Mouse (Mus musculus): ENCODE results near the gene Asb8. TPM values are rescaled to one million over a fixed set of nuclear protein-coding genes. Genes with fewer than 3 reads are reported as not detected.

Gene Asb8
- polyA plus RNA-seq, 1 experiment from 2014 or later: 60.5 TPM

- H3K36me3 ChIP-seq (ENCODE audit: control insufficient read depth, insufficient read depth, low read length): peaks cover 91% of the 10 kb centered on the region
- 95% methylated on average over 13 of the region's 13 CpGs for WGBS
- ATAC-seq (no peak), DNase-seq (ENCODE audit: low spot score) (no peak)
- no peaks in the 10 kb centered on the region for H3K9me3 ChIP-seq (replicated peaks; ENCODE audit: control insufficient read depth, low read length)
- H3K4me1 ChIP-seq (ENCODE audit: control insufficient read depth, insufficient read depth, low read length): no peaks in the 10 kb centered on the region
- no peak overlapping the region for H3K27ac ChIP-seq (ENCODE audit: low read depth, low read length)
- H3K4me3 ChIP-seq (ENCODE audit: low read depth, low read length): no peak overlapping the region
- H3K27me3 ChIP-seq (replicated peaks; ENCODE audit: control insufficient read depth, insufficient read depth, low read length): no peaks in the 10 kb centered on the region
- no peak overlapping the region for H3K4me2 ChIP-seq (ENCODE audit: low read length)
- no peak overlapping the region for H3K9ac ChIP-seq (ENCODE audit: low read length)
Measured at GRCm38 (mm10) chr15:98135671-98136070, 29.8 kb downstream of the Asb8 start.

- no peak overlapping the region for H3K27ac ChIP-seq (ENCODE audit: low read depth, low read length)
- 73% methylated on average over 3 of the region's 3 CpGs for WGBS
- H3K4me2 ChIP-seq (ENCODE audit: low read length): no peak overlapping the region
- DNase-seq (ENCODE audit: low spot score): no peak
- no peaks in the 10 kb centered on the region for H3K4me1 ChIP-seq (ENCODE audit: control insufficient read depth, insufficient read depth, low read length)
- H3K36me3 ChIP-seq (ENCODE audit: control insufficient read depth, insufficient read depth, low read length): peaks cover 92% of the 10 kb centered on the region
- H3K27me3 ChIP-seq (replicated peaks; ENCODE audit: control insufficient read depth, insufficient read depth, low read length): no peaks in the 10 kb centered on the region
- ATAC-seq: no peak
- H3K9ac ChIP-seq (ENCODE audit: low read length): no peak overlapping the region
- H3K4me3 ChIP-seq (ENCODE audit: low read depth, low read length): no peak overlapping the region
- no peaks in the 10 kb centered on the region for H3K9me3 ChIP-seq (replicated peaks; ENCODE audit: control insufficient read depth, low read length)
Measured at GRCm38 (mm10) chr15:98134666-98135065, 30.8 kb downstream of the Asb8 start.

GRCm38 (mm10) chr15:98134034-98134433, 31.4 kb downstream of the Asb8 start:
- WGBS: 91% methylated on average over 4 of the region's 4 CpGs
- ATAC-seq: no peak
- H3K36me3 ChIP-seq (ENCODE audit: control insufficient read depth, insufficient read depth, low read length): peaks cover 92% of the 10 kb centered on the region
- no peak overlapping the region for H3K4me3 ChIP-seq (ENCODE audit: low read depth, low read length)
- no peak overlapping the region for H3K4me2 ChIP-seq (ENCODE audit: low read length)
- H3K27me3 ChIP-seq (replicated peaks; ENCODE audit: control insufficient read depth, insufficient read depth, low read length): no peaks in the 10 kb centered on the region
- H3K4me1 ChIP-seq (ENCODE audit: control insufficient read depth, insufficient read depth, low read length): no peaks in the 10 kb centered on the region
- DNase-seq (ENCODE audit: low spot score): no peak
- no peak overlapping the region for H3K27ac ChIP-seq (ENCODE audit: low read depth, low read length)
- H3K9me3 ChIP-seq (replicated peaks; ENCODE audit: control insufficient read depth, low read length): no peaks in the 10 kb centered on the region
- H3K9ac ChIP-seq (ENCODE audit: low read length): no peak overlapping the region

- 95% methylated on average over 3 of the region's 3 CpGs for WGBS
- peaks cover 92% of the 10 kb centered on the region for H3K36me3 ChIP-seq (ENCODE audit: control insufficient read depth, insufficient read depth, low read length)
- H3K4me3 ChIP-seq (ENCODE audit: low read depth, low read length): no peak overlapping the region
Measured at GRCm38 (mm10) chr15:98133471-98133870, 32.0 kb downstream of the Asb8 start.

GRCm38 (mm10) chr15:98131942-98132655, 33.3 kb downstream of the Asb8 start:
- H3K9me3 ChIP-seq (replicated peaks; ENCODE audit: control insufficient read depth, low read length): no peaks in the 10 kb centered on the region
- WGBS: 92% methylated on average over 15 of the region's 15 CpGs
- no peak overlapping the region for H3K4me3 ChIP-seq (ENCODE audit: low read depth, low read length)
- H3K27ac ChIP-seq (ENCODE audit: low read depth, low read length): no peak overlapping the region
- no peak overlapping the region for H3K9ac ChIP-seq (ENCODE audit: low read length)
- peaks cover 94% of the 10 kb centered on the region for H3K36me3 ChIP-seq (ENCODE audit: control insufficient read depth, insufficient read depth, low read length)
- H3K4me1 ChIP-seq (ENCODE audit: control insufficient read depth, insufficient read depth, low read length): no peaks in the 10 kb centered on the region
- no peak for DNase-seq (ENCODE audit: low spot score)
- no peaks in the 10 kb centered on the region for H3K27me3 ChIP-seq (replicated peaks; ENCODE audit: control insufficient read depth, insufficient read depth, low read length)
- H3K4me2 ChIP-seq (ENCODE audit: low read length): no peak overlapping the region
- ATAC-seq: no peak

More at GRCm38 (mm10) chr15:98133471-98133870, 32.0 kb downstream of the Asb8 start:
- Histone ChIP-seq H3K27ac (ENCODE audit: low read depth, low read length) (no peak overlapping the region), H3K9me3 (replicated peaks; ENCODE audit: control insufficient read depth, low read length) (no peaks in the 10 kb centered on the region), H3K9ac (ENCODE audit: low read length) (no peak overlapping the region), H3K27me3 (replicated peaks; ENCODE audit: control insufficient read depth, insufficient read depth, low read length) (no peaks in the 10 kb centered on the region), H3K4me2 (ENCODE audit: low read length) (no peak overlapping the region), H3K4me1 (ENCODE audit: control insufficient read depth, insufficient read depth, low read length) (no peaks in the 10 kb centered on the region)
- ATAC-seq (no peak), DNase-seq (ENCODE audit: low spot score) (no peak)

- no peaks in the 10 kb centered on the region for H3K4me1 ChIP-seq (ENCODE audit: control insufficient read depth, insufficient read depth, low read length)
Measured at GRCm38 (mm10) chr15:98131451-98131850, 34.0 kb downstream of the Asb8 start.

GRCm38 (mm10) chr15:98131001-98131400, 34.4 kb downstream of the Asb8 start:
- ATAC-seq (no peak), DNase-seq (ENCODE audit: low spot score) (no peak)
- Histone ChIP-seq H3K4me1 (ENCODE audit: control insufficient read depth, insufficient read depth, low read length) (no peaks in the 10 kb centered on the region), H3K4me3 (ENCODE audit: low read depth, low read length) (no peak overlapping the region), H3K27ac (ENCODE audit: low read depth, low read length) (no peak overlapping the region), H3K36me3 (ENCODE audit: control insufficient read depth, insufficient read depth, low read length) (peaks cover 94% of the 10 kb centered on the region), H3K9ac (ENCODE audit: low read length) (no peak overlapping the region), H3K9me3 (replicated peaks; ENCODE audit: control insufficient read depth, low read length) (no peaks in the 10 kb centered on the region), H3K27me3 (replicated peaks; ENCODE audit: control insufficient read depth, insufficient read depth, low read length) (no peaks in the 10 kb centered on the region), H3K4me2 (ENCODE audit: low read length) (no peak overlapping the region)
- 96% methylated on average over 4 of the region's 4 CpGs for WGBS

More at GRCm38 (mm10) chr15:98131451-98131850, 34.0 kb downstream of the Asb8 start:
- ATAC-seq (no peak), DNase-seq (ENCODE audit: low spot score) (no peak)
- H3K36me3 ChIP-seq (ENCODE audit: control insufficient read depth, insufficient read depth, low read length): peaks cover 94% of the 10 kb centered on the region
- no peaks in the 10 kb centered on the region for H3K9me3 ChIP-seq (replicated peaks; ENCODE audit: control insufficient read depth, low read length)
- H3K4me2 ChIP-seq (ENCODE audit: low read length): no peak overlapping the region
- WGBS: 86% methylated on average over 7 of the region's 7 CpGs
- H3K9ac ChIP-seq (ENCODE audit: low read length): no peak overlapping the region
- H3K27me3 ChIP-seq (replicated peaks; ENCODE audit: control insufficient read depth, insufficient read depth, low read length): no peaks in the 10 kb centered on the region
- no peak overlapping the region for H3K27ac ChIP-seq (ENCODE audit: low read depth, low read length)
- no peak overlapping the region for H3K4me3 ChIP-seq (ENCODE audit: low read depth, low read length)

GRCm38 (mm10) chr15:98120831-98121230, 44.6 kb downstream of the Asb8 start:
- Histone ChIP-seq H3K4me2 (ENCODE audit: low read length) (no peak overlapping the region), H3K27ac (ENCODE audit: low read depth, low read length) (no peak overlapping the region), H3K4me1 (ENCODE audit: control insufficient read depth, insufficient read depth, low read length) (no peaks in the 10 kb centered on the region), H3K36me3 (ENCODE audit: control insufficient read depth, insufficient read depth, low read length) (peaks cover 91% of the 10 kb centered on the region), H3K9ac (ENCODE audit: low read length) (no peak overlapping the region), H3K27me3 (replicated peaks; ENCODE audit: control insufficient read depth, insufficient read depth, low read length) (no peaks in the 10 kb centered on the region), H3K9me3 (replicated peaks; ENCODE audit: control insufficient read depth, low read length) (no peaks in the 10 kb centered on the region), H3K4me3 (ENCODE audit: low read depth, low read length) (no peak overlapping the region)
- WGBS: 94% methylated on average over 20 of the region's 20 CpGs
- ATAC-seq (no peak), DNase-seq (ENCODE audit: low spot score) (no peak)

GRCm38 (mm10) chr15:98119363-98119762, 46.1 kb downstream of the Asb8 start:
- peaks cover 88% of the 10 kb centered on the region for H3K36me3 ChIP-seq (ENCODE audit: control insufficient read depth, insufficient read depth, low read length)
- WGBS: 93% methylated on average over 12 of the region's 12 CpGs
- no peaks in the 10 kb centered on the region for H3K9me3 ChIP-seq (replicated peaks; ENCODE audit: control insufficient read depth, low read length)
- no peak for ATAC-seq
- H3K4me3 ChIP-seq (ENCODE audit: low read depth, low read length): no peak overlapping the region
- no peaks in the 10 kb centered on the region for H3K27me3 ChIP-seq (replicated peaks; ENCODE audit: control insufficient read depth, insufficient read depth, low read length)
- no peak overlapping the region for H3K4me2 ChIP-seq (ENCODE audit: low read length)
- H3K9ac ChIP-seq (ENCODE audit: low read length): no peak overlapping the region
- H3K4me1 ChIP-seq (ENCODE audit: control insufficient read depth, insufficient read depth, low read length): no peaks in the 10 kb centered on the region
- no peak overlapping the region for H3K27ac ChIP-seq (ENCODE audit: low read depth, low read length)
- no peak for DNase-seq (ENCODE audit: low spot score)
